Mouse (Mus musculus) limb, embryonic 14.5 days (tissue): ENCODE results near the gene Ntrk2. TPM values are rescaled to one million over a fixed set of nuclear protein-coding genes. Genes with fewer than 3 reads are reported as not detected.

Source experiments
- ATAC-seq: fragments of 200-750 bp; cut with Nextera tagmentation; 2 replicates; pipeline ENCODE4 v1.8.0; 2017; ENCODE audit warnings: low read depth, moderate number of reproducible peaks, moderate TSS enrichment; ENCODE audit not compliant: low FRiP score
- DNase-seq: peaks from one replicate; pipeline ENCODE4 v3.0.0-alpha.2; 2015; ENCODE audit warnings: low spot score
- H3K27ac ChIP-seq: fragments of 300-500 bp; sonication (generic); replicated peaks from 2 replicates; pipeline ENCODE4 v1.5.1; 2014; ENCODE audit warnings: low read depth, mild to moderate bottlenecking, low read length, moderate library complexity, mixed read lengths
- H3K27me3 ChIP-seq: fragments of 300-500 bp; sonication (generic); 2 replicates; pipeline ENCODE4 v1.6.1; 2014; ENCODE audit warnings: low read length, mixed read lengths; ENCODE audit not compliant: control insufficient read depth, insufficient read depth
- H3K36me3 ChIP-seq: fragments of 300-500 bp; sonication (generic); 2 replicates; pipeline ENCODE4 v1.6.1; 2014; ENCODE audit warnings: mild to moderate bottlenecking, low read length, moderate library complexity, mixed read lengths; ENCODE audit not compliant: control insufficient read depth, insufficient read depth
- H3K4me1 ChIP-seq: fragments of 300-500 bp; sonication (generic); 2 replicates; pipeline ENCODE4 v1.6.1; 2014; ENCODE audit warnings: antibody characterized with exemption, low read length, mixed read lengths; ENCODE audit not compliant: control insufficient read depth, insufficient read depth
- H3K4me2 ChIP-seq: fragments of 300-500 bp; sonication (generic); replicated peaks from 2 replicates; pipeline ENCODE4 v1.6.1; 2014; ENCODE audit warnings: low read depth, mild to moderate bottlenecking, low read length, moderate library complexity; ENCODE audit not compliant: severe bottlenecking
- H3K4me3 ChIP-seq: fragments of 300-500 bp; sonication (generic); replicated peaks from 2 replicates; pipeline ENCODE4 v1.5.1; 2014; ENCODE audit warnings: low read length
- H3K9ac ChIP-seq: fragments of 300-500 bp; sonication (generic); 2 replicates; pipeline ENCODE4 v1.6.1; 2014; ENCODE audit warnings: mild to moderate bottlenecking, low read depth, low read length, moderate library complexity; ENCODE audit not compliant: severe bottlenecking
- H3K9me3 ChIP-seq: fragments of 300-500 bp; sonication (generic); 2 replicates; pipeline ENCODE4 v1.6.1; 2016; ENCODE audit warnings: low read length; ENCODE audit not compliant: control insufficient read depth
- POLR2A ChIP-seq: fragments of 200-500 bp; IDR thresholded peaks from 2 replicates; pipeline ENCODE4 v1.8.0; 2012; ENCODE audit warnings: inconsistent platforms, mild to moderate bottlenecking, moderate library complexity, borderline replicate concordance; ENCODE audit not compliant: insufficient read depth, insufficient read length; ENCODE audit errors: extremely low read depth
- WGBS: fragments of 180-500 bp; shearing (Covaris S2); extraction: QIAGEN DNeasy Blood & Tissue Kit; methylation state at CpG from one replicate; pipeline ENCODE4 v1.1.7; 2014; 5-methylcytosine and 5-hydroxymethylcytosine counted together
- polyA plus RNA-seq, 2 experiments: library from polyadenylated mRNA; depleted of rRNA in 1 of 2; stranded (reverse) in 1 of 2; unstranded in 1 of 2; fragments of >200 nt; fragmentation: Nextera tagmentation in 1 of 2; extraction: Ambion mirVana in 1 of 2; gene quantifications; 2 replicates each; pipeline versions ENCODE4 v1.2.1 to v1.2.3; 2012 to 2014

Gene Ntrk2
- polyA plus RNA-seq, 2 experiments: 15.8 to 18.2 TPM

- no peak overlapping the region for H3K9ac ChIP-seq
- no peak overlapping the region for H3K4me3 ChIP-seq
- ATAC-seq (no peak), DNase-seq (no peak)
- WGBS: 85% methylated on average over 4 of the region's 4 CpGs
- peaks cover 7% of the 10 kb centered on the region for H3K4me1 ChIP-seq
- no peaks in the 10 kb centered on the region for H3K27me3 ChIP-seq
- H3K27ac ChIP-seq: no peak overlapping the region
- H3K4me2 ChIP-seq: no peak overlapping the region
- H3K9me3 ChIP-seq: no peaks in the 10 kb centered on the region
- no peaks in the 10 kb centered on the region for H3K36me3 ChIP-seq
- TF ChIP-seq POLR2A: no peak
These were observed 282.6 kb downstream of the Ntrk2 start for GRCm38 (mm10) chr13:59089016-59089415.

GRCm38 (mm10) chr13:59091138-59091971 is 285.0 kb downstream of the Ntrk2 start:
- Histone ChIP-seq H3K4me2 (no peak overlapping the region), H3K27ac (no peak overlapping the region), H3K9me3 (no peaks in the 10 kb centered on the region), H3K4me1 (peaks cover 13% of the 10 kb centered on the region), H3K36me3 (no peaks in the 10 kb centered on the region), H3K27me3 (no peaks in the 10 kb centered on the region), H3K4me3 (no peak overlapping the region), H3K9ac (no peak overlapping the region)
- TF ChIP-seq POLR2A: no peak
- ATAC-seq (no peak), DNase-seq (no peak)
- 55% methylated on average over 13 of the region's 13 CpGs for WGBS

DNA sequence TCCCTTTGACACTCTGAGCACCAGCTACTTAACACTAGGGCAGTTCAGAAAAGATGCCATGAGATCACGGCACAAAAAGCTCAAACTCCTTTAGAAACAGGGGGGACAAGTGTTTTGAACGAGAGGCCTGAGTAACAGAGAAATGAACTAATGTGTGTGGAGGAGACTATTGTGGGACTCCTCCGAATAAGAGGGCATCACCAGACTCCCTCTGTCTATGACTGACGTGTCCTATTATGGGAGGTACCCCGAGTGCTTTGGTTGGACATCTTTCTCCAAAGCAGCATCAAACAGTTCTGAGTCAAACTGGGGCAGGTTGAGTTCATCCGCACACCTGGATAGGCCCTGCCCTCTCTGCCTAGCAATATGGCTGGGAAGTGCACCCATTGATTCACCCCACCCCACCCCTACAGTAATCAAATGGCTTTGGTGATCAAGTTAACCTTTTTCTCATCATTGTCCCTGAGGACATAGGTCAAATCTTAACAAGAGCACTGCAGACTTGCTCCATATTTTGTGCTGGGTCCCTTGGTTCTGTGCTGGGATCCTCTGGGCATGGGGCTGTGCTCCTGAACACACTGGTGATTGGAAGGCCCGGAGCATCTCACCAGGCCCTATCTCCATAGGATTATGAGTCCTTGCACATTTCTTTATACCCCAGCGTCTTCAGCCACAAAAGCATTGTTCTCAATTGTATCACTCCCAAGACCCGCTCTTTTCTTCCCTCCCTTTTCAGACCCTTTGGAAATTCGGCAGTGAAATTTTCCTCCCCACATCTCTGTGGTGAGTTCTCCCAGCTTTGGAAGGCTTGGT is 285.9 kb downstream of the Ntrk2 start:
- no peak for TF ChIP-seq POLR2A
- DNase-seq (peak; percentile 46), ATAC-seq (no peak)
- Histone ChIP-seq H3K4me2 (no peak overlapping the region), H3K4me3 (no peak overlapping the region), H3K27me3 (no peaks in the 10 kb centered on the region), H3K4me1 (peaks cover 13% of the 10 kb centered on the region), H3K9ac (no peak overlapping the region), H3K27ac (no peak overlapping the region), H3K36me3 (no peaks in the 10 kb centered on the region), H3K9me3 (no peaks in the 10 kb centered on the region)
- WGBS: 69% methylated on average over 10 of the region's 10 CpGs

- Histone ChIP-seq H3K9ac (no peak overlapping the region), H3K36me3 (no peaks in the 10 kb centered on the region), H3K27ac (no peak overlapping the region), H3K4me1 (peaks cover 13% of the 10 kb centered on the region), H3K4me3 (no peak overlapping the region), H3K9me3 (no peaks in the 10 kb centered on the region), H3K27me3 (no peaks in the 10 kb centered on the region; the same call in 1 of the 2 replicates), H3K4me2 (no peak overlapping the region)
- 14% methylated on average over 4 of the region's 4 CpGs for WGBS
- ATAC-seq (peak; percentile 62), DNase-seq (no peak)
- no peak for TF ChIP-seq POLR2A
These were observed 286.4 kb downstream of the Ntrk2 start for GRCm38 (mm10) chr13:59092858-59093154.

- TF ChIP-seq POLR2A: no peak
- no peak for ATAC-seq
- no peak overlapping the region for H3K9ac ChIP-seq
- H3K9me3 ChIP-seq: no peaks in the 10 kb centered on the region
- no peak for DNase-seq
- H3K27ac ChIP-seq: no peak overlapping the region
- WGBS: 82% methylated on average over 7 of the region's 7 CpGs
- peaks cover 13% of the 10 kb centered on the region for H3K4me1 ChIP-seq
- no peak overlapping the region for H3K4me3 ChIP-seq
- H3K27me3 ChIP-seq: no peaks in the 10 kb centered on the region; the same call in 1 of the 2 replicates
- H3K36me3 ChIP-seq: no peaks in the 10 kb centered on the region
- H3K4me2 ChIP-seq: no peak overlapping the region
These were observed 288.4 kb downstream of the Ntrk2 start for GRCm38 (mm10) chr13:59094722-59095121.
